Mouse (Mus musculus) frontal cortex, postnatal 25 days (tissue): ENCODE measurements at regions not wholly inside any gene's neighbourhood (a gene's known extent, or its start where the extent isn't known, plus 50 kb on each side); places are given as distances from the start of the nearest gene placed in this dataset.

Experiments used
- DNase-seq, 2 experiments: peaks; one replicate each; pipeline ENCODE4 v3.0.0; 2022; ENCODE audit warnings: low spot score in 2 of 2

- no peak for DNase-seq
Observed at GRCm38 (mm10) chr3:79996803-79997202, 112.5 kb downstream of the Fam198b start.

DNA sequence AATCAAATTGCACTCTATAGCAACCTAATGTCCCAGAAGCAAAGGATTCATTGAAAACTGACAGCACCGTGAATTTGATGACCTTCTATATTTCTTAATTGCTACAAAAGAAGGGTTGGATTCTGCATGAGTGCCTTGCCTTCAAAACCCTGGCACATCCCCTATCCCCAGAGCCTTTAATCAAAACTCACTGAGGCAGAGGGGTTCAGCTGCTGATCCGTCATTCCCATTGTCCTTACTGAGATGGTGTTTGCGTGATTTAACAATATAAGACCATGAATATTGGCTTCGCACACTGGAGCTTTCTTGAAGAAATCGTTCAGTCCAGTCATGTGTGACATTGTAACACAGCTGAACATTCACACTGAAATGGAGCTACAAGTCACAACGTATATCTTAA is 118.0 kb downstream of the Fam198b start:
- no peak for DNase-seq

DNA sequence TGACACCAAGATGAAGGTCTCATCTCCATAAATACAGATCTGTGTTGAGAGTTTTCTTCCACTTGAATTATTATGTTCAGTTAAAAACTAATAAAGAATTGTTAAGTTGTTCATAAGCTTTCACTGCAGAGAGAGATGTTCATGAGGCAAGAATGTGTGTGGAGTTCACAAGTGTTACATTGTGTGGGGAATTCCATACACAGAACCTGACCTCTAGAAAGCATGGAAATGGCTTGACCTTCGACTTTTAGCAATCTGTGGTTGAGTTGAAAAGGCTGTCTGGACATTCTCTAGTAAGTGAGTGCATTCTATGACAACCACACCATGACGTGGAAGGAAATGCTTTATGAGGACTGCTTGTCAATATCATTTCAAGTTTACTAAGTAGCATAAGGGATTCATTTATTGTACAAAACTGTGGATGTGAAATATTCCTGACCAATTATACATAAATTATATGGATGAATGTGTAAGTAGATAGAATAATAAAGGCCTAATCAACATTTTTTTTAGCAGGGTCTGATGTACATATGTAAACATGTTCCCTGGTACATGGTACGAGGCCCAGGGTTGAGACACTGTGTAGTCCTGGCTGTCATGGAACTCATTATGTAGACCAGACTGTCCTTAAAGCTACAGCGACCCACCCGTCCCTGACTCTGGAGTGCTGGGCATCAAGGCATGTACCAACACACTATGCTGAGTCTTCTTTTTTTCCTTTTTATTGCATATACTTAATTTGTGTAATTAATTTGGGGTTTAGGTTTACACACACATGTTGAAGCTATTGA is 119.2 kb downstream of the Fam198b start:
- no peak for DNase-seq

DNA sequence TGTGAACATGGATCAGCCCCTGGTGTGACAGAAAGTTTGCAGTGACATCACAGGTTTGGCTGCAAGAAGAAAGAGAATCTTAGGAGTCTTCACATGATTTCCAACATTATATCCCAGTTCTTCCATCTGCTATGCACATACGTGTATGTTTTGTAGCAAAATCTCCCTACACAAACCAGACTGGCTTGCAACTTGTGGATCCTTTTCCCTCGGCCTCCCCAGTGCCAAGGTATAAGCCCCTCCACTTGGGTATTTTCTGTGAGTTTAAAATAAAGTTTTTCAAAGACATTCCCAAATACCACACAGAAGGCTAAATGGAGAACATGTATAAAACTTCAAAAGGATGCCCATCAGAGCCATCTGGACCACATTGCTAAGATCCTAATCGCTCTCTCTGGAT is 120.2 kb downstream of the Fam198b start:
- DNase-seq, result no peak

GRCm38 (mm10) chr3:80004966-80005365 is 120.6 kb downstream of the Fam198b start:
- DNase-seq, result no peak

DNA sequence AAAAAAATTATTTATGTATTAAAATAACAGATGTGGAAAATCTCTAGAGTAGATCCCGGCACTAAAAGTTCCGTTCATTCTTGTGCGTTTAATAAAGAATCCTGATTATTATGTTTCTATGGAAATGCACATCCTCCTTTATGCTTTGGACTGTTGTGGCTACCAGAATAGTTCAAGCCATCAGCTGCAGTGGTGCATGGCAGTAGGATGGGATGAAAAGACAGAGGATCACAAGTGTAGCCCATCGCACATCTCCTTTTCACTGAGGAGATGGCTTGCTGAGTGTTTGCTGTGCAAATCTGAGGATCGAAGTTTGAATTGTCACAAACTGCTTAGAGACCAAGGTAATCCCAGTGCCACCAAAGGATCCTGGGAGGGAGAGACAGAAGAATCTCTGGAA is 121.0 kb downstream of the Fam198b start:
- no peak for DNase-seq

DNA sequence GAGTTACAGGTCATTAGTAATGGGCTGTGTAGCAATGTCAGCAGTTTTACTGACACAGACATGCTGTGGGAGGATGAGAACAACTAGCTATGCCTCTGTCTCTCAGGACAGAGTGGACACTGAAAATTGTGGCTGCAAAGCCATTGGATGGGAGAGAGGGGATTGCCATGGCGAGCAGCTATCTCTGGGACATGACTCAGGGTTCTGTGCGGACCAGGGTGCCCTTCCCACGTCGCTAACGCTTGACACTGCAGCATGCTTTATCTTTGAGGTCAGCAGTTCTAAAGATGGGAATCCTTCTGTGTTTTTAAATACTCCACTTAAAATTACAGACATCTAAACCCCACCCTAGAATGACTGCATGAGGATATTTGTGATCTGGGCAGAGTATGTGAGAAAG is 121.9 kb downstream of the Fam198b start:
- DNase-seq, result no peak

DNA sequence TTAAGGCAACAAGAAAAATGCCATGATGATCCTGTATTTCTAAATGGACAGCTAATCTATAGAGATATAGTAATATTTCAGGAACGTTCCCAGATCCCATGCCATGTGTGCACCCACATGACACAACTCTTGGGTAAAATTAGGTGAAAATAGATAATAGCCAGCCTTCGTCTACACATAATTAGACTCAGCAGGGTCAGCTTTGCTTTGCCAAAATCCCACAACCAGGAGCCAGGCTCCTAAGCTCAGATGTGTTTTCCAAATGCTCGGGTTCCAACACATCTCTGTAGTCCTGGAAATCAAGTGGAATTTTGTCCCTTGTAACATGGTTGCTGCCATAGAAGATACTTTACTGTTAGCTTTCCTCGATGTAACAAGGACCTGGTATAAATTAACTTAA is 122.7 kb downstream of the Fam198b start:
- no peak for DNase-seq

DNA sequence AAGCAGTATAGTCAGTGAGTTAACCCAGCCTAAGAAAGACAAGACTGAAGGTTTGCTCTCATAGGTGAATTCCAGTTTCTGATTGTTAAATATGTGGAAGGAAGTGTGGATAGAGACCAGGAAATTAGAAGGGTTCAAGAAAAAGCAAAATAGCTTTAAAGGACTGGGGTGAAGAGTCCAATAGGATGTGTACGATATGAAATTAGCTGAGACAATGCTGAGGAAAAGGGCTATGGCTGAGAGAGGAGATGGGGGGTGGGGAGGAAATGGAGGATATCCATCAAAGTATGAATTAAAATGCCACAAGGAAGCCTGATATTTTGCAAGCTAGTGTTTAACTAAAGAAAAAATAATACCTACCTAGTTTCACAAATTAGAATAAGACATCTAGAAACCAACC is 124.9 kb downstream of the Fam198b start:
- DNase-seq, result no peak

DNA sequence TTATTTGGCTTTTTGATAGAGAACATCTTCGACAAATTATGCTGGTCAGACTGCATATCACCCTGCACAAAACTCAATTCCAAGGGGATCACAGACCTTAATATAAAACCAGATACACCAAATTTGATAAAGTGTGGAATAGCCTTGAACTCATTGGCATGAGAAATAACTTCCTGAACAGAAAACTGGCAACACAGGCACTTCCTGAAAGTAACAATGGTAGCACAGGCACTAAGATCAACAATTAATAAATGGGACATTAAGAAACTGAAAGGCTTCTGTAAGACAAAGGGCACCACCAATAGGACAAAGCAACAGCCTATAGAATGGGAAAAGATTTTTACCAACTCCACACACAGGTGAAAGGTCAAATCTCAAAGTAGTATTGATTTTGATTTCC is 141.5 kb downstream of the Fam198b start:
- DNase-seq, result no peak

- no peak for DNase-seq
Observed at GRCm38 (mm10) chr3:80033071-80033470, 148.7 kb downstream of the Fam198b start.

DNA sequence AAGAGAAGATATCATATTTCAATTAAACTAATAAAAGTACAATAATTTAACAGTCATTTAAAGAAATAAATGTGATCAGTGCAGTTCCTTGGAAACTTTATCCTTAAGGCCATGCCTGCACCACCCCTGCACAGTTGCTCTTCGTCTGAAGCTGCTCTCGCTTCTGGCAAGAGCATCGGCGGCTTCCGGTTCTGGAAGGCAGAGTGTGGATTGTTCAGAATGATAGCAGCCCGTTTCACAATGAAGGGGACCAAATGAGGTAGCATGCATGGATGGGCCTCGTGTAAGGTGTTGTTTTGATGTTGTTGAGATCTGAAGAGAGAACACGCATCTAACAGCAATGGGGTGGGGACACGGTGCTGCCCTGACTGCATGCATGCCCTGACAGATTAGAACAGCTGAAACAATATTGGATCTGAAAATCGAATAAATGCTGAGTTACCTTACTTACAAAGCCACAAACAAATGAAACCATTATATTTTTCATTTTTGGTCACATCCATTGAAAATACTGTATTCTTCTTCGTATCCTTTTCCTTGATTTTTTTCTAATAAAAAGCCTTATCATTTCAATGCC is 154.3 kb downstream of the Fam198b start:
- no peak for DNase-seq

- no peak for DNase-seq
Observed at GRCm38 (mm10) chr3:80042756-80043484, 158.6 kb downstream of the Fam198b start.

DNA sequence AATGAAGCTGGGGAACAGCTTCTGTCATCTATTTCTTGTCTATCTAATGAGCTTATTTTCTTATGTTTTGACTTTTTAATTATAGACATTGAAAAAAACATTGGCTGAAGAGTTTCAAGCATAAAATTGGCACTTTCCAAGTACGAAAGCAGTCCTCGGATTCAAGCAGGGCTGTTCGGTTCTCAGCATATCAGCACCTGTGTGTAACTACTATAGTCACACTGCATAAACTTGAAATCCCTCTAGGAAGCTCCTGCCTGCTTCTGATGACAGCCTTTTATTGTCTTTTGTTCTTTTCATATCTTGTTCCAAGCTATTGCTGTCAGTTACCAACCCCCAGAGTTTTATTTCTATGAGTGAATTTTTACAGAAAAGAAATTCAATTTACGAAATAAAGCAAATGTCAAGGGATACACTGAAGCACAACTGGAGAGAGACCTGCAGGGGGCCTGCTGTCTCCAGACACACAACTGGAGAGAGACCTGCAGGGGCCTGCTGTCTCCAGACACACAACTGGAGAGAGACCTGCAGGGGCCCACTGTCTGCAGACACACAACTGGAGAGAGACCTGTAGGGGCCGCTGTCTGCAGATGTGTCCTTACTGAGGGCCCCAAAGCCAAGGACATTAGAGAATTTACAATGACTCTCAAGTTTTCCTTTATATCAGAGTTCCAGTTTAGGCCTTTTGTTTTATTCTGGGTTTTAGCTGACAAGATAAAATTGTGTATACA is 165.3 kb downstream of the Fam198b start:
- DNase-seq, result no peak

- DNase-seq, result no peak
Observed at GRCm38 (mm10) chr3:80050920-80051319, 166.6 kb downstream of the Fam198b start.

DNA sequence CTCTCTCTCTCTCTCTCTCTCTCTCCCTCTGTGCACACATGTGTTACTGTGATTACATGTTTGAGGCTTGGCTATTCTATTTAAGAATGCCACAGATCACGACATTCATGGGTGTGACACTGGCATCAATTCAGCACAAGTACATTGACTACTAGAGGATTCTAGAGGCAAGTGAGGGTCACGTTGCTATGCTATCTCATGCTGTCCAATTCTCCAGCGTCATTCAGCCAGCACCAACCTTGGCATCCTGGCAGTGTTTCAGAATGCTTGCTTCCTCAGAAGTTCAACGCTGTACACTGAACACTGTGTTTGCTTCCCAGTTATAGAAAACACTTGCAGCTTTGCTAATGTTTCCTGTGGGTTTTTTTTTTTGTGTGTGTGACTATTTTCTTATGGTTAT is 167.6 kb downstream of the Fam198b start:
- no peak for DNase-seq

GRCm38 (mm10) chr3:80052879-80053278 is 168.5 kb downstream of the Fam198b start:
- DNase-seq, result no peak

DNA sequence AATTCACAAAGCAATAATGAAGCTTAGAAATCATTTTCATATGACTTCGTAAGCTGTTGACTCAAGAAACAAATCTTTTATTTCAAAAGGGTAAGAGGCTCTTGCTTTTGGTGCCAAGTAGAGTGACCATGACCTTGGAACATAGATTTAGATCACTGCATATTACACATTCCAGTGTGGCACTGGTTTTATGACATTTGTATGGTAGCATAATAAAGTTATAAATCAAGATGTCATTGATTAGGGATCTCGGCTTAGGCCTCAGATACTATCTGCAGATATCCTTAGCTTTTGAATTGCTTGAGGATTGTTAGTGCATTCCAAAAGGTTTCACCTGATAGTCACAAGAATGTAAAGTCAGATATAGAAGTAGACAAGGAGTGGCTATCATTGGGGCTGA is 169.1 kb downstream of the Fam198b start:
- no peak for DNase-seq

- no peak for DNase-seq
Observed at GRCm38 (mm10) chr3:80056636-80057350, 172.5 kb downstream of the Fam198b start.

- DNase-seq, result peak; percentile 23 to 38
Observed at GRCm38 (mm10) chr3:80058722-80059121, 174.4 kb downstream of the Fam198b start.

- no peak for DNase-seq
Observed at GRCm38 (mm10) chr3:80070726-80071125, 186.4 kb downstream of the Fam198b start.
